Mouse (Mus musculus) monocyte, adult 2 months (primary cell): ENCODE measurements around the gene Kirrel3.

Experiments used
- DNase-seq, 2 experiments: peaks; one replicate each; pipeline ENCODE4 v3.0.0; 2022; ENCODE audit warnings: low spot score in 2 of 2, low read depth in 1 of 2

The Kirrel3 gene

DNA sequence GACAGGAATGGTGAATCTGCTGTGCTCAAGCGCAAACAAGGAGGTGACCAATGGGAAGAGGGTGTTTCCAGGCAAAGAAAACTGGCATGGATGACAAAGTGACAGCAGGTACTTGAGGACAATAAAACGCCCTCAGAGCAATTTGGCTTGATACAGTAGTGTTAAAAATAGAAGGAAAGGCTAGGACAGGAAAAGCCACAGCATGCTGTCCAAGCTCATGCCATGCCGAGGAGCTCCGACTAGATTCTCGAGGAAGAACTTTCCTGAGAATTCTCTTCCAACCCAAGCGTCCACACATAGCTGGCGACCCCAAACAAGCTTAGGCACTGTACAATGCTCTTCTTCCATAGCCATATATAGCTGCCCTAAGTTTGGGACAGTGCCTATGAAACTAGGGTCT lies 263.5 kb downstream of the Kirrel3 start:
- no peak for DNase-seq

DNA sequence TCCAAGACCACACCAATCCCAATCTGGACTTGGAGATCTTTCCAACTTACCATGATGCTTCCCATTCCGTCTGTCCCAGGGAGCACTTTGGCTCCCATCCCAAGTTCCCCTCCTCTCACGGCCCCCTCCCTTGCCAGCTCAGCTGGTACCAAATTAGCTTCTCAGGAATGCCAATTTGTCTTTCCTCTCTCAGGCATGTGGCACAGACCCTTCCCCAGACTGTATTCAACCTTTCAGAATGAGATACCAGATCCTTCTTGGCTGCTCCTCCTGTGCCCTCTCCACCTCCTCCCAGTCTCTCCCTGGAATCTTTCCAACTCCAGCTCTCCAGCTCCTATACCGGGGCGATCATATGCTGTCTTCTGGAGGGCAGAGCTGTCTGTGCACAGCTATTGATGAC lies 264.2 kb downstream of the Kirrel3 start:
- no peak for DNase-seq

DNA sequence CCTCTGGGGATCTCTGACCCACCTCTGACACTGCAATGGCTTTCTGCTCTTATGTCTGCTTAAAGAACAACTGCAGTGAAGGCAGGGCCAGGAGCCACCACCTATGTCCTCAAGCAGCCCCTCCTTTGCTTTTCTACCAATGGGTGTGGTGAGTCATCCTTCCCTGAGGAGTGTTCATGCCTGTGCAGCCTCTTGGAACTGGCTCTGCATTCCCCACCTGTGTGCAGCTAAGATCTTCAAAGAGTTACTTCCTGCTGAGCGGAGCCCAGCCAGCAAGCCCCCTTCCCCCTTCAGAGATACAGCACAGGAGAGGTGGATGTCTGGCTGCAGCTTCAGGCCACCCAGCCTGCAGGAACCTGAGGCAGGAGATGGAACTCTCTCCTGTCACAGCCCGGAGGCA lies 265.2 kb downstream of the Kirrel3 start:
- DNase-seq, result no peak

DNA sequence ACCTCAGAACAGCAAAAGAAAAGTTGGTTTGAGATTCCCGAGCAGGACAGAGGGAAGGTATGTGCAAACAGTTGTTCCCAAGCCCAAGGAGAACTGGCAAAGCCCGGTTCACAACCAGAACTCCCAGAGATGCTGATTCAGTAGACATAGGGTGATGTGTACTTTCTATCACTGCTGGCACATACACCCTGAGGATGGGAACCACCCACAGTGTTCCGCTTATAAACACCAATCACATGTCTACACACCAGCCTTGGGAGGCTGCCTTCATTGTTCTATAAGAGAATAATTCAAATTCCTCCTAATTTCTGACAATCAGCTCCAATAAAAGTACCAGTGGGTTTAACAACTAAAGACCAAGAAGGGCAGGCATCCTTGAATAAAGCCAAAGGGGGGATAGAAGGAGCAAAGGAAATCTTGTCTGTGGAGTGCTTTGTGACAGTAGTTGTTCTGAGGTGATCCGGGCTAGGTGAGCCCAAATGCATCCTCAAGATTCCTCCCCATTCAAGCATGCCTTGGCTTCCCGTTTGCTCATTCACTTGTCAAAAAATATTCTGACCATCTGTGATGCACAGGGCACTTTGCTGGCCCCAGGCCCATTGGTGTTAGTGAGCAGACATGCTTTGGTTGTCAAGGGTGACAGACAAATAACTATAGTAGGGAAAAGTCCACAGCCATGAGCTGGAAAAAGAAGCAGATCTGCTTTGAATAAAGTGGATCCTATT lies 266.5 kb downstream of the Kirrel3 start:
- DNase-seq, result no peak

DNA sequence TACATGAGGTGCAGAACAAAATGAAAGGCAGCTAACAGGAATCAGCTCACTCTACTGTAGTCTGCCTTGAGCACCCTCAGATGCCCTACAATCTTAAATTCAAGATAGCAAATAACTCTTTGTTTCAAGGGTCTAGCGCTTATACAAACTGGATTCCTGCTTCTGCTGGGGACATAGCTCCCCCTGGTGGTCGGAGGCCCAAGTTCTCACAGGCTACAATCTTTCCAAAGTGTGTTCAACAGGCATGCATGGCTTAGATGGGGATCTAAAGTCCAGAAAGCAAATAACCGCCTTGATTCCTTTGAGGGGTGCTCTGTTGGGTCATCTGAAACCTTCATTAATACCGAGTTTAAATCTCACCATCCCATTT lies 267.1 kb downstream of the Kirrel3 start:
- no peak for DNase-seq

DNA sequence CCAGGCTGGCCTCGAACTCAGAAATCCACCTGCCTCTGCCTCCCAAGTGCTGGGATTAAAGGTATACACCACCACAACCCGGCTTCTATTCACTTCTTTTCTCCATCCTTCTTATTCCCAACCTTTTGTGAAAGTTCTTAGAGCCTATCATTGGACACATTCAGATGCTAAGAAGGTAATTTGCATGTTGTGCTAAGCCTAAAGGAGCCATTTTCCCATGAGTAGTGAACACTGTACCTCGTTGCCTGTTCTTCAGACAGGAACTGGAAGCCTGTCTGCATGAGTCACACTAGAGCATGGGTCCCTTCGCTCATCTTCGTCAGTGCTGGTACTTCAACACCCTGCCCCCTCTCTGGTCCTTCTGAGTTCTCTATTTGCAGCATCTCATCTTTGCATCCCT lies 268.2 kb downstream of the Kirrel3 start:
- DNase-seq, result no peak

DNA sequence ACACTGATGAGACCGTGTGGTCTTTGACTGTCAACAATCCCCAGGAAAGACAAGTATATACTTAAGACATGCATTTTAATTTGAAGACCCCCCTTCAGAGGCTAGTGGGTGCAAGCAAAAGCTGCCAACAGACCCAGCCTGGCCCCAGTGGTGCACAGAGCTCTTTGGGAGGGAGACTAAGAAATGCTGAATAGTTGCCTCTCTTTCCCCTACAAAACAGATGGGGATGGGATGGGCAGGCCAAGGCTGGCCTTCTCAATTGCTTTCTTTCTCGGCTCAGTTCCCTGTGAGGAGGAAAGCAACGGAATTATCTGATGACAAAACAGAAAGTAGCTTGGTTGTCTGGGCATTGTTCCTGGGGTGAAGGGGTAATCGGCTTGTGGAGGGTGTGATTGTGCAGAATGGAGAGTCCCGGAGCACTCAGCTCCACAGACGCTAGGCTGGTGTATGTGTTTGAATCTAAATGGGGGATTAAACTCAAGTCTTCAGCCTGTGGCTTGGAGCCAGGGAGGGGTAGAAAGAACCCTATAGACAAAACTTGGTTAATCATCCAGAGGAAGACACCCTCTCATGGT lies 268.9 kb downstream of the Kirrel3 start:
- DNase-seq, result no peak

- DNase-seq, result no peak
Observed at GRCm38 (mm10) chr9:34756055-34756454, 270.4 kb downstream of the Kirrel3 start.

DNA sequence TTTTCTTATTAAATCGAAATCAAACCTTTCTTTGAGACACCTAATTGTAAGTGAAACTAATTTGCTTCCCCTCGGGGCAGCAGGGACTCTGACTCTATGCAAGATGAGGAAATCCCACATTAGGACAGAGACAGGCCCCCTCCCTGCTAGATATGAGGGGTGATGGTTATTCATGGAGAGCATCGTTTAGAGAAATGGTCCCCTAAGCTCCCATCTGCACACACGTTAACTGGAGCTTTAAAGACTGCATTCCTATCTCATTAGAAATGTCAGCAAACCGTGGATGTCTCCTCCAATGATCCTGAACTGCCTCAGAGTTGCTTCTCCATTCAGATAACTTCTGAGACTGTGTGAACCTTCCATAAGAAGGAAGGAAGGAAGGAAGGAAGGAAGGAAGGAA lies 273.2 kb downstream of the Kirrel3 start:
- no peak for DNase-seq

GRCm38 (mm10) chr9:34760521-34760920 lies 274.8 kb downstream of the Kirrel3 start:
- no peak for DNase-seq

- DNase-seq, result no peak
Observed at GRCm38 (mm10) chr9:34766792-34767623, 281.3 kb downstream of the Kirrel3 start.

GRCm38 (mm10) chr9:34768961-34769360 lies 283.3 kb downstream of the Kirrel3 start:
- DNase-seq, result no peak

DNA sequence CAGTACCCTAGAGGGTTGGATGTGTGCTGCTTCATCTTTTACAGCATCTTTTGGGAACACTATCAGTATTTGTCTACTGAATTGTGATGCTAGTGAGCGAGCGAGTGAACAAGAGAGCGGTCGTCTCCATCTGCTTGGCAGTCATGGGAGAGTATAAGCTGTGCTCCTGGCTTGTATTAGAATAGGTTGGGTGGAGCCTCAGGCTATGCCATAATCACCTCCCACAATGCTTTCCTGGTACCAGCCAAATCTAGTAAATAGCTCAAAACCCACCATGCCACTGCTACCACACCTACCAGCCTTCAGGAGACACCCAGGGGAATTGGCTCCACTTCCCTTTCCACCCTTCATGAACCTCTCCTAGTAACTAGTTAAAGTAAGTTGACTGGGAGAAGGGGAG lies 285.3 kb downstream of the Kirrel3 start:
- no peak for DNase-seq

DNA sequence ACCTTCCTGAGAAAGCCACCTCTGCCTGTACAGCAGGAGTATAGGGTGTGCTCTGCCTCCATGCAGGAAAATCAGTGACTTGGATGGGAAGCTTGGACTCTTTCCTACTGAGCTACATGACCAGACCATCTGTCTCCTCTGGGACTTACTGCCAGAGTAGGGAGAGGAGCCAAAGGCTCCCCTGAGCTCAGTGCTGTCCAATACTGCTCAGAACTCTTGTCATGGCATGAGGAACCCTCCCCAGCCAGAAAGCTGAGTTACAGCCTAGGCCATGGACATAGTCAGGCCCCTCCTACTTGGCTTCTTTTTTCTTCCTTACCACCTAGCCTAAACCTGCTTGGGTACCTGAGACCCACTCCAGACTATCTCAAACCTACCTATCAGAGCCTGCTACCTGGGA lies 285.7 kb downstream of the Kirrel3 start:
- no peak for DNase-seq

- no peak for DNase-seq
Observed at GRCm38 (mm10) chr9:34772022-34772437, 286.3 kb downstream of the Kirrel3 start.

DNA sequence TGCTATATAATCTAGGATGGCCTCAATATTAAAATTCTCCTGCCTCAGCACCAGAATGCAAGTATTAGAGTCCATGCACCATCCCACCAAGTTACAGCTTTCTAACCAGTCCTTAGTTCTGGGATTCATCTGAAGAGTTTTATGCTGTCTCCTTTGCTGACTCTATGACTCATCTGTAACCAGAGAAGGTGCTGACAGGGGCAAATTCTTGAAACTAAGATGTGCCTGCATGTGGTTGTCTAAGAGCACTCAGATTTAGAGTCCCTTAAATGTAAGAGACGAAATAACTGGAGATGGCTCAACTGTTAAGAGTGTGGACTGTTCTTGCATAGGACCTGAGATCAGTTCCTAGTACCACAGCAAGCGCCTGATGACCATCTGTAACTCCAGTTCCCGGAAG lies 295.7 kb downstream of the Kirrel3 start:
- no peak for DNase-seq

DNA sequence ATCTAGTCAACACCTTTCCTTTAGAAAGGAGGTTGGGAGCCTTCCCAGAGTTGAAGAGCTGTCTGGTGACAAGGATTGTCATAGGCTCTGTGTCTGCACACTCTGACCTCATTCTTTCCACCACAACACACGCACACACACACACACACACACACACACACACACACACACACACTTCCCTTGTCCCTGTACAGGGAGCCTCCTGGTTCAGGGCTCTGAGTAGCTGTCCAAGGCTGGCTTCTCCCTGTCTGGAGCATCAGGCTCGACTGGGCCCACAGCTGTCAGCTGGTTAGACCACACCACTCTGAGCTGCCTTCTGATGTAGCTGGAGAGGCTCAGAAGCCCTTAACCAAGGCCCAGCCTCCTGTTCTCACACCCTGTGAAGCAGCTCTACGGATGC lies 302.2 kb downstream of the Kirrel3 start:
- DNase-seq, result no peak

- DNase-seq, result no peak
Observed at GRCm38 (mm10) chr9:34795226-34795625, 309.5 kb downstream of the Kirrel3 start.

- no peak for DNase-seq
Observed at GRCm38 (mm10) chr9:34797688-34798339, 312.1 kb downstream of the Kirrel3 start.

DNA sequence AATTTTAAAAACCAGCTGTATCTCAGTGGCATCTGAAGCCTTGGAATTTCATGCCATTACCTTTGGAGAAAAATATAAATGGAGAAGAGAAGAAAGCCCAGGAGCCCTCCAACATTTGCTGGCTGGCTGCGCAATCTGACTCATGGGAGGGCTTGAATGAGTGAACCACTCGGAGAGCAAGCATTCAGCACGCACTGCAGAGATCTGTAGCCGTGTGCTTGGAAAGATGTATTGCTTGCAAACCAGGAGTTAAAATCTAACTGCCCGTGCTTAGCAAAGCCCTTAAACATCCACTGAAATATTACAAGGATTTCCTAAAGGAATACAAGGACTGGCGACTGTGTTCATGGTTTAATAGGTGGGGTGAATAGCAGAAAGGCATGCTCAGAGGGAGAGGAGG lies 316.0 kb downstream of the Kirrel3 start:
- no peak for DNase-seq

GRCm38 (mm10) chr9:34806854-34807253 lies 321.2 kb downstream of the Kirrel3 start:
- DNase-seq, result no peak

DNA sequence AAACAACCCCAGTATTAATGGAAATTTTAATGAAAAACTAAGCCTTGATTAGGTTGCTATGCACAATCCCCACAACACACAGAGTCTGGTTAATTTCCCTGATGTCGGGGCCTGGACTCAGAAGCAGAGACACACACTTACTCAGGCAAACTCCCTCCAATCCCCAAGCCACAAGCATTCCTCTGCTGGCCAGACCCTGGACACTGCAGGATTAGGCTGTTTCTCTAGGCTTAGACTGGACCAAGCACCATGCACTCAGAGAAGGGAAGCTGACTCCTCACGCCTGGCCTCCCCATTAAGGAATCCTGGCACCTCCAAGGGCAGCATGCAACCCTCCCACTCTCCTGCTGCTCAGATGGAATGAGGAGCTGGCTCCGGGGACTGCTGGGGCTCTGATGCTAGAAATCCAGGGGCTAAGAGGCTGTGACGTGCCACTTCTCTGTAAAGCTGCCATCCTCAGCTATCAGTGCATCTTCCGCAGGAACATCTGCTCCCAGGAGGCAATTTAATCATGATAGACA lies 324.4 kb downstream of the Kirrel3 start:
- no peak for DNase-seq
